Mouse (Mus musculus) intestine, embryonic 14.5 days (tissue): ENCODE measurements around the gene Cx3cl1. TPM values are rescaled to one million over a fixed set of nuclear protein-coding genes. Genes with fewer than 3 reads are reported as not detected.

Source experiments
- ATAC-seq: fragments of 200-750 bp; cut with Nextera tagmentation; replicated peaks from 2 replicates; pipeline ENCODE4 v1.8.0; 2017; ENCODE audit warnings: low read depth, moderate number of reproducible peaks, moderate TSS enrichment, moderate library complexity; ENCODE audit not compliant: low FRiP score, low TSS enrichment
- DNase-seq: peaks from one replicate; pipeline ENCODE4 v3.0.0-alpha.2; 2018; ENCODE audit warnings: low spot score
- H3K27ac ChIP-seq: fragments of 300-500 bp; sonication (generic); 2 replicates; pipeline ENCODE4 v1.5.1; 2014; ENCODE audit warnings: low read depth, mild to moderate bottlenecking, control low read depth
- H3K27me3 ChIP-seq: fragments of 300-500 bp; sonication (generic); replicated peaks from 2 replicates; pipeline ENCODE4 v1.6.1; 2014; ENCODE audit warnings: low read length, control low read depth; ENCODE audit not compliant: control insufficient read depth, insufficient read depth
- H3K36me3 ChIP-seq: fragments of 300-500 bp; sonication (generic); 2 replicates; pipeline ENCODE4 v1.6.1; 2014; ENCODE audit warnings: low read length, control low read depth; ENCODE audit not compliant: control insufficient read depth, insufficient read depth
- H3K4me1 ChIP-seq: fragments of 300-500 bp; sonication (generic); replicated peaks from 2 replicates; pipeline ENCODE4 v1.6.1; 2014; ENCODE audit warnings: low read length, control low read depth, mixed read lengths; ENCODE audit not compliant: control insufficient read depth, insufficient read depth
- H3K4me2 ChIP-seq: fragments of 300-500 bp; sonication (generic); 2 replicates; pipeline ENCODE4 v1.6.1; 2014; ENCODE audit warnings: low read length
- H3K4me3 ChIP-seq: fragments of 300-500 bp; sonication (generic); 2 replicates; pipeline ENCODE4 v1.5.1; 2014; ENCODE audit warnings: low read depth, low read length, control low read depth, mixed read lengths
- H3K9ac ChIP-seq: fragments of 300-500 bp; sonication (generic); 2 replicates; pipeline ENCODE4 v1.6.1; 2014; ENCODE audit warnings: mild to moderate bottlenecking, low read length
- H3K9me3 ChIP-seq: fragments of 300-500 bp; sonication (generic); 2 replicates; pipeline ENCODE4 v1.6.1; 2016; ENCODE audit warnings: low read length, control low read depth; ENCODE audit not compliant: control insufficient read depth
- WGBS: fragments of 180-500 bp; shearing (Covaris S2); extraction: QIAGEN DNeasy Blood & Tissue Kit; methylation state at CpG from one replicate; pipeline ENCODE4 v1.1.7; 2014; 5-methylcytosine and 5-hydroxymethylcytosine counted together
- polyA plus RNA-seq: library from polyadenylated mRNA; unstranded; fragments of >200 nt; fragmentation: Nextera tagmentation; extraction: Ambion mirVana; gene quantifications from 2 replicates; pipeline ENCODE4 v1.2.1, GENCODE M21; 2014

The Cx3cl1 gene
- polyA plus RNA-seq, 1 experiment from 2014 or later, result 10.8 TPM

DNA sequence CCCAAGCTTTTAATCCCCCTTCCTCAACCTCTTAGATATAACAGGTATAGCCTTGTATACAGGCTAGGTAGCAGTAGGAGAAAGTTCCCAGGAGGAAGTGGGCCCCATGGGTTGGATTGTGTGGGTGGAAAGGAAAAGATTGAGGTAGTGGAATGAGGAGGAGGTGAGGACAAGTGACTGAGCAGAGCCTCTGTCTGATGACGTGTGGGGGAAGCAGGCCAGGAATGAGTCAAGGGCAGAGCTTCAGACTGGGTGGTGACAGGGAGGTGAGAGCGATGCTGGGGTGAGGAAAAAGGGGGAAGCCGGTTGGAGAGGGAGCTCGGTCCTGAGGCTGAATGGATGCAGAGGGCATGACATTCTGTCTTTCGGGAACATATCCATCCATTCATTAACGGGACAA, 31.7 kb downstream of the Cx3cl1 start:
- no peak for ATAC-seq
- H3K9me3 ChIP-seq, result no peaks in the 10 kb centered on the region
- no peaks in the 10 kb centered on the region for H3K27me3 ChIP-seq
- H3K36me3 ChIP-seq, result no peaks in the 10 kb centered on the region
- H3K27ac ChIP-seq, result no peak overlapping the region
- DNase-seq, result no peak
- no peak overlapping the region for H3K4me3 ChIP-seq
- H3K9ac ChIP-seq, result no peak overlapping the region
- WGBS, result 71% methylated on average over 6 of the region's 6 CpGs
- no peak overlapping the region for H3K4me2 ChIP-seq
- no peaks in the 10 kb centered on the region for H3K4me1 ChIP-seq

DNA sequence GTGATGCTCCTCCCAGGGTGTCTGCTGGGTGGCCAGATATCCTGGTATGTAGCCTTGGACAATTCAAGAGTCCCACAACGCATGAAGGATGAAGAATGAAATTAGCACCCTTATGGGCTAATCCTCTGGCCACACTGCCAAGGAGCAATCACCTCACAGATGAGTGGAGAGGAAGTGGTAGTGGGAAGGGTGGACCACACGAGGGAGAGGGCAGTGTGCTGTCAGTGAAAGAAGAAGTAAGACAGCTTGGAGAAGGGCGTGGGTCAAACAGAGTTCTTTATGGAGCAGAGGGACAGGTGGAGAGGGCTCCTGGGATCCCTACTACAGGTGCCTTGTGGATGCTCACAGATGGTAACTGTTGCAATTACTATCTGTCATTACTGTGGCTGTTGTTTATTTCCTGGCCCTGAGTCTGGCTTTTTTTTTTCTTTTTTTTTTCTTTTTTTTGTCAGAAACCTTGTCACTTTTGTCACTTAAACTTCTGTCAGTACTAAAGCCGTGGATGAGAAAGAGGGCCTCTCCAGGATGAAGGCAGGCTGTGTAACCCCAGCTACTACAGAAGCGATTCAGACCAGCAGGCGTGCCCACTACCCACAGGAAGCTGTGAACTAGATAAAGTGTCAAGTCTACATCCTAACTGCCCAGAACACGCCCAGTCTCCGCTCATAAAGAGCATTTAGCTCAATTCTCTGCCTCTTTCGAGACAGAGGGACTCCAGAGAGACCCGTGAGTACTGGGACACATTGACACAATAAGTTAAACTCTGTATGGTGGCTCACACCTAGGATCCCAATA, 32.9 kb downstream of the Cx3cl1 start:
- DNase-seq (no peak), ATAC-seq (no peak)
- WGBS, result 67% methylated on average over 10 of the region's 10 CpGs
- no peak overlapping the region for H3K4me3 ChIP-seq
- H3K4me2 ChIP-seq, result no peak overlapping the region
- H3K9me3 ChIP-seq, result no peaks in the 10 kb centered on the region
- no peaks in the 10 kb centered on the region for H3K27me3 ChIP-seq
- H3K36me3 ChIP-seq, result no peaks in the 10 kb centered on the region
- H3K9ac ChIP-seq, result no peak overlapping the region
- H3K4me1 ChIP-seq, result no peaks in the 10 kb centered on the region
- no peak overlapping the region for H3K27ac ChIP-seq

DNA sequence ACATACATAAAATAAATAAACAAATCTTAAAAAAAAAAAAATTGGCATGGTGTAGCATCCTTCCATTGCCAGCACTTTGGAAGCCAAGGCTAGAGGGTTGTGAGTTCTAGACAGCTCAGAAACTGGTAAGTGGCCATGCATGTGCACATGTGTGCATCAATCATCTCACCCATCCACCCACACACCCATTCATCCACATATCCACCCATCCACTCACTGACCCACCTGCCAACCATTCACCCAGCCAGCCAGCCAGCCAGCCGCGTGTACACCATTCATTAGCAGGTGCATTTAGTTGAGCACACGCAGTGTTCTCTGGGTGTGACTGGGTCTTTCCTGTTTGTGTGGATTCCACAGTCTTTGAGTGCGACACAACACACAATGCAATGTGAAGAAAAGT, 34.0 kb downstream of the Cx3cl1 start:
- 79% methylated on average over 4 of the region's 4 CpGs for WGBS
- no peak overlapping the region for H3K27ac ChIP-seq
- no peaks in the 10 kb centered on the region for H3K4me1 ChIP-seq
- no peak for DNase-seq
- H3K9ac ChIP-seq, result no peak overlapping the region
- H3K27me3 ChIP-seq, result no peaks in the 10 kb centered on the region
- H3K36me3 ChIP-seq, result no peaks in the 10 kb centered on the region
- H3K9me3 ChIP-seq, result no peaks in the 10 kb centered on the region
- no peak for ATAC-seq
- H3K4me2 ChIP-seq, result no peak overlapping the region
- H3K4me3 ChIP-seq, result no peak overlapping the region

- 55% methylated on average over 7 of the region's 7 CpGs for WGBS
- Histone ChIP-seq H3K4me3 (no peak overlapping the region), H3K4me1 (no peaks in the 10 kb centered on the region), H3K9me3 (no peaks in the 10 kb centered on the region), H3K36me3 (no peaks in the 10 kb centered on the region), H3K4me2 (no peak overlapping the region), H3K27ac (no peak overlapping the region), H3K27me3 (no peaks in the 10 kb centered on the region), H3K9ac (no peak overlapping the region)
- DNase-seq, result no peak
- ATAC-seq, result no peak
These were observed 35.7 kb downstream of the Cx3cl1 start for GRCm38 (mm10) chr8:94807506-94807905.

DNA sequence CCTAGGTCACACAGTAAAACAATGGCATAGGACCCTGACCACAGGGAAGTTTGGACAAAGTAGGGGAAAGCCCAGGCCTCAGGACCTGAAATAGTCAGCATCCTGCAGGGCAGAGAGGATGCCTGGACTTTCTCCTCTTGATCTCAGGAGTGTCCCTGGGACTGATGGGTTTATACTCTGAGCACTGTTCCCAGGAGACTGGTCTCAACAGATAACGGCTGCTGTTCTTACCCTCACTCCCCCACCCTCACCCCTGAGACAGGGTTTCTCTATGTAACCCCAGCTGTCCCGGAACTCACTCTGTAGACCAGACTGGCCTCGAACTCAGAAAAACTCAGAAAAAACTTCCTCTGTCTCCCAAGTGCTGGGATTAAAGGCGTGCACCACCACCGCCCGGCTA, 36.6 kb downstream of the Cx3cl1 start:
- H3K4me1 ChIP-seq, result no peaks in the 10 kb centered on the region
- ATAC-seq (no peak), DNase-seq (no peak)
- no peaks in the 10 kb centered on the region for H3K9me3 ChIP-seq
- no peak overlapping the region for H3K4me3 ChIP-seq
- H3K27me3 ChIP-seq, result no peaks in the 10 kb centered on the region
- H3K9ac ChIP-seq, result no peak overlapping the region
- 78% methylated on average over 6 of the region's 6 CpGs for WGBS
- no peak overlapping the region for H3K27ac ChIP-seq
- H3K36me3 ChIP-seq, result no peaks in the 10 kb centered on the region
- no peak overlapping the region for H3K4me2 ChIP-seq

GRCm38 (mm10) chr8:94810153-94810552, 38.3 kb downstream of the Cx3cl1 start, which contains the start of gene Ccl17:
Gene Ccl17, plus strand, starts transcription at chr8:94810453.
- Histone ChIP-seq H3K4me3 (no peak within 1 kb of the TSS), H3K9me3 (no peaks in the 10 kb centered on the region), H3K27ac (no peak within 1 kb of the TSS), H3K9ac (no peak within 1 kb of the TSS), H3K27me3 (no peaks in the 10 kb centered on the region), H3K36me3 (no peaks in the 10 kb centered on the region), H3K4me2 (no peak within 1 kb of the TSS), H3K4me1 (no peaks in the 10 kb centered on the region)
- WGBS, result 48% methylated on average over 3 of the region's 3 CpGs
- ATAC-seq, result no peak
- DNase-seq, result no peak

GRCm38 (mm10) chr8:94810855-94811254, 39.0 kb downstream of the Cx3cl1 start:
- DNase-seq (no peak), ATAC-seq (no peak)
- Histone ChIP-seq H3K36me3 (no peaks in the 10 kb centered on the region), H3K4me1 (no peaks in the 10 kb centered on the region), H3K4me3 (no peak overlapping the region), H3K9me3 (no peaks in the 10 kb centered on the region), H3K4me2 (no peak overlapping the region), H3K27ac (no peak overlapping the region), H3K9ac (no peak overlapping the region), H3K27me3 (no peaks in the 10 kb centered on the region)
- WGBS, result 80% methylated on average over 5 of the region's 5 CpGs

- H3K9me3 ChIP-seq, result no peaks in the 10 kb centered on the region
- H3K36me3 ChIP-seq, result no peaks in the 10 kb centered on the region
- no peak overlapping the region for H3K4me2 ChIP-seq
- no peaks in the 10 kb centered on the region for H3K4me1 ChIP-seq
- H3K4me3 ChIP-seq, result no peak overlapping the region
- DNase-seq, result no peak
- WGBS, result 60% methylated on average over 6 of the region's 6 CpGs
- H3K9ac ChIP-seq, result no peak overlapping the region
- no peak for ATAC-seq
- no peaks in the 10 kb centered on the region for H3K27me3 ChIP-seq
- H3K27ac ChIP-seq, result no peak overlapping the region
These were observed 39.8 kb downstream of the Cx3cl1 start for GRCm38 (mm10) chr8:94811654-94812053.

- H3K27ac ChIP-seq, result no peak overlapping the region
- no peaks in the 10 kb centered on the region for H3K9me3 ChIP-seq
- no peak overlapping the region for H3K9ac ChIP-seq
- no peak overlapping the region for H3K4me3 ChIP-seq
- 30% methylated on average over 6 of the region's 6 CpGs for WGBS
- DNase-seq (peak; percentile 96), ATAC-seq (peak; percentile 65)
- no peaks in the 10 kb centered on the region for H3K36me3 ChIP-seq
- H3K27me3 ChIP-seq, result no peaks in the 10 kb centered on the region
- no peaks in the 10 kb centered on the region for H3K4me1 ChIP-seq
- no peak overlapping the region for H3K4me2 ChIP-seq
These were observed 40.9 kb downstream of the Cx3cl1 start for GRCm38 (mm10) chr8:94812645-94813098.
